Mouse (Mus musculus): ENCODE results near the gene Col4a3bp.

- TF ChIP-seq EP300 (IDR thresholded peaks at IDR 0.05; ENCODE audit: low read depth): no peak
- TF ChIP-seq CTCF (IDR thresholded peaks at IDR 0.05; ENCODE audit: low read depth): no peak
Observed at GRCm38 (mm10) chr13:96516249-96516648, 26.2 kb upstream of the Col4a3bp start.

Measured in liver, embryonic 14.5 days (tissue).